Comparison of ENCODE assay signal across 8 mouse cellular contexts in the genomic region with DNA sequence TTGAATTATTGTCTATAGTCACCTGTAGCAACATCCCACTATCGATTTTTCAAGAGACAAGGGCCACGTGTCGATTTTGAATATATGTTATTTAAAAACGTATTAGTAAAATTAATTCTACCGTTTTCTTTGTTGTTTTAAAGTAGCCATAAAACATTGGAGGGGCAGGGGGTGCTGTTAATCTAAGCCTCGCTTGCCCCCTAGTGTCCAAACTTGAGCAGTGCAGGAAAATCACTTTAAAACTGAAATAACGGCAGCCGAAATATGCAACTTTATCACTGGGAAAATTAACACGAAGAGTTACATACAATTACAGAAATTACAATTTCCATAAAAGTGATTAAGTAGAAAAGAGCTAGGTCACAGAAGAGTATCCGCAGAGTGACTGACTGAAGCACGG. TPM values are rescaled to one million over a fixed set of nuclear protein-coding genes. Genes with fewer than 3 reads are reported as not detected.
A peak's percentile ranks its signal among the peaks of the same experiment; 100 is the strongest.
DNase-seq lines count a peak whose midpoint lies in the region; ATAC-seq and TF ChIP-seq lines count a peak whose summit lies in the region.

No protein-coding gene starts in this region.

- H3K9me3 ChIP-seq in forebrain, embryonic 14.5 days (replicated peaks; ENCODE audit: control insufficient read depth, low read length): no peaks in the 10 kb centered on the region
- no peaks in the 10 kb centered on the region for H3K9me3 ChIP-seq in forebrain, embryonic 12.5 days

- no peak overlapping the region for H3K9ac ChIP-seq in forebrain, embryonic 14.5 days (ENCODE audit: low read length)
- H3K9ac ChIP-seq in forebrain, embryonic 12.5 days: no peak overlapping the region

- H3K4me3 ChIP-seq in forebrain, embryonic 14.5 days (ENCODE audit: low read depth, low read length): no peak overlapping the region
- H3K4me3 ChIP-seq in forebrain, embryonic 12.5 days (replicated peaks): no peak overlapping the region
- H3K4me3 ChIP-seq in spleen, adult 2 months (ENCODE audit: extremely low read depth, insufficient read depth, insufficient read length): no peak overlapping the region

- H3K4me1 ChIP-seq in forebrain, embryonic 14.5 days (ENCODE audit: control insufficient read depth, insufficient read depth, low read length): no peaks in the 10 kb centered on the region
- no peaks in the 10 kb centered on the region for H3K4me1 ChIP-seq in forebrain, embryonic 12.5 days
- H3K4me1 ChIP-seq in spleen, adult 2 months (ENCODE audit: control insufficient read depth, insufficient read depth, insufficient read length): no peaks in the 10 kb centered on the region

- ATAC-seq in forebrain, embryonic 14.5 days: no peak
- ATAC-seq in forebrain, embryonic 12.5 days (ENCODE audit: low FRiP score): no peak

- no peaks in the 10 kb centered on the region for H3K27me3 ChIP-seq in forebrain, embryonic 14.5 days (replicated peaks; ENCODE audit: control insufficient read depth, insufficient read depth, low read length)
- peaks cover 16% of the 10 kb centered on the region; the same call in 1 of the 2 replicates for H3K27me3 ChIP-seq in forebrain, embryonic 12.5 days
- H3K27me3 ChIP-seq in spleen, adult 2 months (ENCODE audit: control insufficient read depth, insufficient read depth, low read length): no peaks in the 10 kb centered on the region

- no peak overlapping the region for H3K4me2 ChIP-seq in forebrain, embryonic 14.5 days (ENCODE audit: low read length)
- no peak overlapping the region for H3K4me2 ChIP-seq in forebrain, embryonic 12.5 days

- TF ChIP-seq POLR2A in spleen, adult 2 months (IDR thresholded peaks at IDR 0.05; ENCODE audit: low read depth, low read length): no peak

- no peak overlapping the region for H3K27ac ChIP-seq in forebrain, embryonic 14.5 days (ENCODE audit: low read depth, low read length)
- no peak overlapping the region for H3K27ac ChIP-seq in forebrain, embryonic 12.5 days
- H3K27ac ChIP-seq in spleen, adult 2 months (ENCODE audit: insufficient read depth, low read length): no peak overlapping the region

- H3K36me3 ChIP-seq in forebrain, embryonic 14.5 days (ENCODE audit: control insufficient read depth, insufficient read depth, low read length): no peaks in the 10 kb centered on the region
- H3K36me3 ChIP-seq in forebrain, embryonic 12.5 days (replicated peaks): no peaks in the 10 kb centered on the region
- H3K36me3 ChIP-seq in spleen, adult 2 months (ENCODE audit: control insufficient read depth, insufficient read depth, low read length): no peaks in the 10 kb centered on the region

- WGBS in forebrain, embryonic 14.5 days: 19% methylated on average over 11 of the region's 11 CpGs
- 27% methylated on average over 11 of the region's 11 CpGs for WGBS in forebrain, embryonic 12.5 days
- WGBS in spleen, adult 2 months: 16% methylated on average over 11 of the region's 11 CpGs

- DNase-seq in forebrain, embryonic 14.5 days (ENCODE audit: low spot score): peak; percentile 78
- DNase-seq in spleen, adult 2 months (ENCODE audit: low read depth in 1 of 2, low spot score in 2 of 2): no peak
- DNase-seq in spleen, postnatal 14 days (ENCODE audit: low spot score in 2 of 2): no peak
- DNase-seq in embryo, embryonic 10.5 days (ENCODE audit: low spot score): peak; percentile 77
- DNase-seq in layer of hippocampus, postnatal 14 days (ENCODE audit: low spot score in 2 of 2): peak; percentile 41 to 67
- peak; percentile 21 for DNase-seq in right cerebral cortex, adult 18-20 months
- DNase-seq in ovary, adult 18-20 months (ENCODE audit: low spot score): no peak

- peak; percentile 46; the same call in 1 of the 2 replicates for TF ChIP-seq CTCF in spleen, adult 2 months (IDR thresholded peaks at IDR 0.05; ENCODE audit: extremely low read depth, insufficient read depth, insufficient read length, insufficient replicate concordance)

RNA-seq across cellular contexts. Expression of a gene that starts 55.2 kb away (rescaled TPM):
- 0.83 and 1.1 TPM in 2 replicates for polyA plus RNA-seq in forebrain, embryonic 14.5 days (2014; fragmentation: Nextera tagmentation; extraction: Ambion mirVana)
- polyA plus RNA-seq in forebrain, embryonic 12.5 days (2016; fragmentation: Nextera tagmentation; extraction: Ambion mirVana): 0.65 and 0.70 TPM in 2 replicates
- polyA plus RNA-seq in spleen, adult 2 months (2012; rRNA removed): not detected in 2 replicates
- 1 to 10 TPM in 1 of 2 experiments, under 1 TPM in 1; 0.69 to 2.0 TPM for total RNA-seq in layer of hippocampus, postnatal 14 days (2021)

Comparison
In these comparisons a context has a peak if more than half of its experiments do, and no peak if none do; other contexts are left out.
1. DNase-seq: peak in forebrain, embryonic 14.5 days (single experiment), embryo, embryonic 10.5 days (single experiment), layer of hippocampus, postnatal 14 days (2 of 2) and right cerebral cortex, adult 18-20 months (single experiment); none in spleen, adult 2 months (0 of 2), spleen, postnatal 14 days (0 of 2) and ovary, adult 18-20 months (single experiment).